ENCODE assay signal across 30 mouse cellular contexts in the genomic region with DNA sequence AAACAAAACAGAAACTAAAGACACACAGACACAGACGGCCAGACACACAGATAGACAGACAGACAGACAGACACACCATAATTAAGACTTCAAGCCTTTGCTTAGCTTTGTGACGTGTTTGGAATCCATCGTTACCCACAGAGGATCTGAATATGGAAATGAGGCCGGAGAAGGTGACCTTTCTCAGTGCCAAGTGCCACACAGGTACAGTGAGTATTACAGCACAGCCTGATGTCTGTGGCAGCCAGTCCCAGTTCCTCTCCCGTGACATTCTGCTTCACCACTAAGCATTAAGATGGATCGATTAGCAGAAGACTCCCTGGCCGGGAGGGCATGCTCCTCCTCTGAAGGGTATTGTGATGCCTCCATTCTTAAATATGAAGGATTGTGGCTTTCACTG.
"Had no signal": no experiment of that assay in that cellular context is flagged by ENCODE, and none has a peak within 500 bp of the region (broad histone marks: within the 10 kb centered on the region; RNA-seq: fewer than 3 reads in every experiment).

No protein-coding gene starts in this region.

- DNase-seq: left cerebral cortex, postnatal 4 days; liver; liver, embryonic 13.5 days; liver, postnatal 0 days; lung, adult 18-20 months; lung, adult 2 months; lung, embryonic 14.5 days; lung, postnatal 10 days; lung, postnatal 14 days; lung, postnatal 36 days; lung, postnatal 4 days; midbrain, embryonic 14.5 days had no signal

- H3K4me3 ChIP-seq: limb, embryonic 10.5 days; limb, embryonic 12.5 days; limb, embryonic 13.5 days; limb, embryonic 15.5 days; liver, embryonic 12.5 days; liver, embryonic 13.5 days; liver, embryonic 15.5 days; lung, embryonic 15.5 days; megakaryocyte, embryonic 14.5 days; midbrain, embryonic 10.5 days; midbrain, embryonic 12.5 days; midbrain, embryonic 13.5 days; midbrain, embryonic 15.5 days; myocyte; neural tube, embryonic 12.5 days had no signal

- H3K4me2 ChIP-seq: limb, embryonic 12.5 days; limb, embryonic 13.5 days; limb, embryonic 15.5 days; liver, embryonic 11.5 days; liver, embryonic 12.5 days; liver, embryonic 13.5 days; liver, embryonic 15.5 days; lung, embryonic 14.5 days; lung, embryonic 15.5 days; midbrain, embryonic 11.5 days; midbrain, embryonic 12.5 days; midbrain, embryonic 13.5 days; midbrain, embryonic 15.5 days; neural tube, embryonic 12.5 days had no signal

- H3K9me3 ChIP-seq: limb, embryonic 10.5 days; limb, embryonic 12.5 days; limb, embryonic 13.5 days; limb, embryonic 15.5 days; liver, embryonic 12.5 days; liver, embryonic 13.5 days; liver, embryonic 15.5 days; lung, embryonic 15.5 days; megakaryocyte, embryonic 14.5 days; midbrain, embryonic 10.5 days; midbrain, embryonic 12.5 days; midbrain, embryonic 13.5 days; midbrain, embryonic 15.5 days; neural tube, embryonic 12.5 days had no signal

- H3K27me3 ChIP-seq: limb, embryonic 12.5 days; limb, embryonic 13.5 days; limb, embryonic 15.5 days; liver, embryonic 12.5 days; liver, embryonic 13.5 days; liver, embryonic 15.5 days; lung, embryonic 15.5 days; megakaryocyte, embryonic 14.5 days; midbrain, embryonic 12.5 days; midbrain, embryonic 13.5 days; midbrain, embryonic 15.5 days; neural tube, embryonic 12.5 days had no signal

- H3K9ac ChIP-seq: limb, embryonic 12.5 days; limb, embryonic 13.5 days; limb, embryonic 15.5 days; liver, embryonic 12.5 days; liver, embryonic 13.5 days; liver, embryonic 14.5 days; liver, embryonic 15.5 days; liver, postnatal 0 days; lung, embryonic 14.5 days; lung, embryonic 15.5 days; midbrain, embryonic 12.5 days; midbrain, embryonic 13.5 days; midbrain, embryonic 15.5 days; neural tube, embryonic 12.5 days had no signal

- H3K36me3 ChIP-seq: limb, embryonic 10.5 days; limb, embryonic 12.5 days; limb, embryonic 13.5 days; limb, embryonic 15.5 days; liver, embryonic 12.5 days; liver, embryonic 13.5 days; liver, embryonic 15.5 days; lung, embryonic 15.5 days; midbrain, embryonic 10.5 days; midbrain, embryonic 12.5 days; midbrain, embryonic 13.5 days; midbrain, embryonic 15.5 days; neural tube, embryonic 12.5 days had no signal

- H3K4me1 ChIP-seq: limb, embryonic 10.5 days; limb, embryonic 12.5 days; limb, embryonic 13.5 days; limb, embryonic 15.5 days; liver, embryonic 12.5 days; liver, embryonic 13.5 days; liver, embryonic 15.5 days; lung, embryonic 15.5 days; megakaryocyte, embryonic 14.5 days; midbrain, embryonic 10.5 days; midbrain, embryonic 12.5 days; midbrain, embryonic 13.5 days; midbrain, embryonic 15.5 days; neural tube, embryonic 12.5 days had no signal

- H3K27ac ChIP-seq: limb, embryonic 10.5 days; limb, embryonic 12.5 days; limb, embryonic 13.5 days; limb, embryonic 15.5 days; liver, embryonic 12.5 days; liver, embryonic 13.5 days; liver, embryonic 14.5 days; liver, embryonic 15.5 days; lung, embryonic 15.5 days; macrophage; midbrain, embryonic 10.5 days; midbrain, embryonic 12.5 days; midbrain, embryonic 13.5 days; midbrain, embryonic 15.5 days; neural tube, embryonic 12.5 days had no signal
